Mouse (Mus musculus): ENCODE results near the gene Hoxb7.

Hoxb7 gene

GRCm38 (mm10) chr11:96336597-96336996 lies 50.2 kb downstream of the Hoxb7 start:
- DNase-seq (ENCODE audit: low spot score): no peak

GRCm38 (mm10) chr11:96337026-96337425 lies 50.6 kb downstream of the Hoxb7 start:
- no peak for DNase-seq (ENCODE audit: low spot score)

GRCm38 (mm10) chr11:96338957-96339855 lies 52.8 kb downstream of the Hoxb7 start:
- no peak for DNase-seq (ENCODE audit: low spot score)

Data from c-Kit-positive CD71-positive TER-119-positive erythroid progenitor cells, embryonic 14.5 days (primary cell).